Mouse (Mus musculus): ENCODE measurements around the gene Kif26b. TPM values are rescaled to one million over a fixed set of nuclear protein-coding genes. Genes with fewer than 3 reads are reported as not detected.

Gene Kif26b
- total and polyA plus RNA-seq, 3 experiments, result 0.86 to 3.0 (median 2.4) TPM

GRCm38 (mm10) chr1:178489127-178489526, 39.8 kb upstream of the Kif26b start:
- 46% methylated on average over 3 of the region's 3 CpGs for WGBS
- no peak overlapping the region for H3K9ac ChIP-seq (ENCODE audit: low read depth, low read length)
- DNase-seq, result no peak
- no peaks in the 10 kb centered on the region for H3K36me3 ChIP-seq (ENCODE audit: control insufficient read depth, insufficient read depth, low read length)
- intact Hi-C loops (cut with DNase I), result no loop called here
- no peak for TF ChIP-seq CTCF (IDR thresholded peaks at IDR 0.05)
- no peak for TF ChIP-seq POLR2A (IDR thresholded peaks at IDR 0.05; ENCODE audit: insufficient read depth, low read depth, low read length)
- TF ChIP-seq EP300 (IDR thresholded peaks at IDR 0.05; ENCODE audit: insufficient read depth, low read depth, low read length), result no peak
- no peak overlapping the region for H3K4me3 ChIP-seq
- H3K79me2 ChIP-seq (replicated peaks; ENCODE audit: control insufficient read depth, insufficient read depth, low read length), result no peaks in the 10 kb centered on the region
- peaks cover 2% of the 10 kb centered on the region; the same call in 1 of the 2 replicates for H3K4me1 ChIP-seq (ENCODE audit: control insufficient read depth, insufficient read depth, low read length)
- no peaks in the 10 kb centered on the region for H3K27me3 ChIP-seq (ENCODE audit: control insufficient read depth, insufficient read depth, low read length)
- H3K27ac ChIP-seq, result no peak overlapping the region

- no peak overlapping the region for H3K27ac ChIP-seq
- TF ChIP-seq EP300 (IDR thresholded peaks at IDR 0.05; ENCODE audit: insufficient read depth, low read depth, low read length) (no peak), CTCF (IDR thresholded peaks at IDR 0.05) (no peak), POLR2A (IDR thresholded peaks at IDR 0.05; ENCODE audit: insufficient read depth, low read depth, low read length) (no peak)
- H3K79me2 ChIP-seq (replicated peaks; ENCODE audit: control insufficient read depth, insufficient read depth, low read length), result no peaks in the 10 kb centered on the region
- DNase-seq, result no peak
- no peak overlapping the region for H3K4me3 ChIP-seq
- 85% methylated on average over 5 of the region's 5 CpGs for WGBS
- H3K27me3 ChIP-seq (ENCODE audit: control insufficient read depth, insufficient read depth, low read length), result no peaks in the 10 kb centered on the region
- H3K9ac ChIP-seq (ENCODE audit: low read depth, low read length), result no peak overlapping the region
- H3K36me3 ChIP-seq (ENCODE audit: control insufficient read depth, insufficient read depth, low read length), result no peaks in the 10 kb centered on the region
- peaks cover 2% of the 10 kb centered on the region; the same call in 1 of the 2 replicates for H3K4me1 ChIP-seq (ENCODE audit: control insufficient read depth, insufficient read depth, low read length)
- intact Hi-C loops (cut with DNase I), result no loop called here
These were observed 37.2 kb upstream of the Kif26b start for GRCm38 (mm10) chr1:178491733-178492132.

GRCm38 (mm10) chr1:178492493-178492892, 36.4 kb upstream of the Kif26b start:
- H3K27ac ChIP-seq, result no peak overlapping the region
- no peak overlapping the region for H3K4me3 ChIP-seq
- no peak for TF ChIP-seq CTCF (IDR thresholded peaks at IDR 0.05)
- H3K27me3 ChIP-seq (ENCODE audit: control insufficient read depth, insufficient read depth, low read length), result no peaks in the 10 kb centered on the region
- no peak for DNase-seq
- intact Hi-C loops (cut with DNase I), result no loop called here
- H3K79me2 ChIP-seq (replicated peaks; ENCODE audit: control insufficient read depth, insufficient read depth, low read length), result no peaks in the 10 kb centered on the region
- no peak overlapping the region for H3K9ac ChIP-seq (ENCODE audit: low read depth, low read length)
- H3K36me3 ChIP-seq (ENCODE audit: control insufficient read depth, insufficient read depth, low read length), result no peaks in the 10 kb centered on the region
- H3K4me1 ChIP-seq (ENCODE audit: control insufficient read depth, insufficient read depth, low read length), result peaks cover 2% of the 10 kb centered on the region; the same call in 1 of the 2 replicates
- WGBS, result 43% methylated on average over 2 of the region's 2 CpGs

- WGBS, result 94% methylated on average over 2 of the region's 2 CpGs
- Histone ChIP-seq H3K27me3 (ENCODE audit: control insufficient read depth, insufficient read depth, low read length) (no peaks in the 10 kb centered on the region), H3K36me3 (ENCODE audit: control insufficient read depth, insufficient read depth, low read length) (no peaks in the 10 kb centered on the region), H3K79me2 (replicated peaks; ENCODE audit: control insufficient read depth, insufficient read depth, low read length) (no peaks in the 10 kb centered on the region), H3K4me1 (ENCODE audit: control insufficient read depth, insufficient read depth, low read length) (peaks cover 2% of the 10 kb centered on the region; the same call in 1 of the 2 replicates), H3K27ac (no peak overlapping the region), H3K9ac (ENCODE audit: low read depth, low read length) (no peak overlapping the region), H3K4me3 (no peak overlapping the region)
- intact Hi-C loops (cut with DNase I), result no loop called here
- no peak for DNase-seq
- no peak for TF ChIP-seq EP300 (IDR thresholded peaks at IDR 0.05; ENCODE audit: insufficient read depth, low read depth, low read length)
- no peak for TF ChIP-seq POLR2A (IDR thresholded peaks at IDR 0.05; ENCODE audit: insufficient read depth, low read depth, low read length)
- no peak for TF ChIP-seq CTCF (IDR thresholded peaks at IDR 0.05)
These were observed 32.7 kb upstream of the Kif26b start for GRCm38 (mm10) chr1:178496186-178496585.

- DNase-seq, result peak in 1 of 2 experiments; percentile 30
These were observed 32.1 kb upstream of the Kif26b start for GRCm38 (mm10) chr1:178496841-178497240.

GRCm38 (mm10) chr1:178506938-178507337, 22.0 kb upstream of the Kif26b start:
- H3K27me3 ChIP-seq (ENCODE audit: control insufficient read depth, insufficient read depth, low read length), result no peaks in the 10 kb centered on the region
- intact Hi-C loops (cut with DNase I), result no loop called here
- H3K4me3 ChIP-seq, result no peak overlapping the region
- no peaks in the 10 kb centered on the region for H3K79me2 ChIP-seq (replicated peaks; ENCODE audit: control insufficient read depth, insufficient read depth, low read length)
- 81% methylated on average over 8 of the region's 8 CpGs for WGBS
- no peak for TF ChIP-seq EP300 (IDR thresholded peaks at IDR 0.05; ENCODE audit: insufficient read depth, low read depth, low read length)
- no peak for TF ChIP-seq POLR2A (IDR thresholded peaks at IDR 0.05; ENCODE audit: insufficient read depth, low read depth, low read length)
- no peak for TF ChIP-seq CTCF (IDR thresholded peaks at IDR 0.05)
- H3K36me3 ChIP-seq (ENCODE audit: control insufficient read depth, insufficient read depth, low read length), result no peaks in the 10 kb centered on the region
- no peak overlapping the region for H3K9ac ChIP-seq (ENCODE audit: low read depth, low read length)
- no peaks in the 10 kb centered on the region for H3K4me1 ChIP-seq (ENCODE audit: control insufficient read depth, insufficient read depth, low read length)
- H3K27ac ChIP-seq, result no peak overlapping the region
- DNase-seq, result no peak

More at GRCm38 (mm10) chr1:178496841-178497240, 32.1 kb upstream of the Kif26b start:
- Histone ChIP-seq H3K27me3 (ENCODE audit: control insufficient read depth, insufficient read depth, low read length) (no peaks in the 10 kb centered on the region), H3K9ac (ENCODE audit: low read depth, low read length) (no peak overlapping the region), H3K79me2 (replicated peaks; ENCODE audit: control insufficient read depth, insufficient read depth, low read length) (no peaks in the 10 kb centered on the region), H3K4me1 (ENCODE audit: control insufficient read depth, insufficient read depth, low read length) (peaks cover 2% of the 10 kb centered on the region; the same call in 1 of the 2 replicates), H3K36me3 (ENCODE audit: control insufficient read depth, insufficient read depth, low read length) (no peaks in the 10 kb centered on the region), H3K27ac (no peak overlapping the region), H3K4me3 (no peak overlapping the region)
- TF ChIP-seq CTCF (IDR thresholded peaks at IDR 0.05), result peak; percentile 69
- no peak for TF ChIP-seq EP300 (IDR thresholded peaks at IDR 0.05; ENCODE audit: insufficient read depth, low read depth, low read length)
- 44% methylated on average over 1 of the region's 1 CpGs for WGBS
- intact Hi-C loops (cut with DNase I), result no loop called here
